Mouse (Mus musculus) limb, embryonic 15.5 days (tissue): Measurements from ENCODE around the gene Kri1. TPM values are rescaled to one million over a fixed set of nuclear protein-coding genes. Genes with fewer than 3 reads are reported as not detected.

Source experiments
- polyA plus RNA-seq: library from polyadenylated mRNA; unstranded; fragments of >200 nt; fragmentation: Nextera tagmentation; extraction: Ambion mirVana; gene quantifications from 2 replicates; pipeline ENCODE4 v1.2.1, GENCODE M21; 2015

Kri1 gene
- polyA plus RNA-seq, 1 experiment from 2014 or later = 18.4 TPM

Other genes with a start within 250 kb of the Kri1 start
- 0.56 TPM in 1 of 2 replicates, not detected in the other for gene Zglp1, start 220.9 kb downstream of the Kri1 start, polyA plus RNA-seq
- 0.60 and 0.93 TPM in 2 replicates for gene Gm49373, start 214.9 kb downstream of the Kri1 start, polyA plus RNA-seq
- gene Fdx1l, start 214.4 kb downstream of the Kri1 start, polyA plus RNA-seq = 53.3 and 57.9 TPM in 2 replicates
- 1.2 and 1.6 TPM in 2 replicates for gene Gm38431, start 196.0 kb downstream of the Kri1 start, polyA plus RNA-seq
- gene Raver1, start 196.0 kb downstream of the Kri1 start, polyA plus RNA-seq = 49.6 and 55.0 TPM in 2 replicates
- 13.1 and 13.2 TPM in 2 replicates for gene Tyk2, start 156.7 kb downstream of the Kri1 start, polyA plus RNA-seq
- 298 and 326 TPM in 2 replicates for gene Cdc37, start 138.0 kb downstream of the Kri1 start, polyA plus RNA-seq
- gene Pde4a, start 122.3 kb downstream of the Kri1 start, polyA plus RNA-seq = 6.1 and 6.4 TPM in 2 replicates
- gene Keap1, start 48.6 kb downstream of the Kri1 start, polyA plus RNA-seq = 77.7 and 78.6 TPM in 2 replicates
- 6.2 and 6.3 TPM in 2 replicates for gene S1pr5, start 39.5 kb downstream of the Kri1 start, polyA plus RNA-seq
- 40.8 and 44.2 TPM in 2 replicates for gene Atg4d, start 22.7 kb downstream of the Kri1 start, polyA plus RNA-seq
- 55.3 and 60.1 TPM in 2 replicates for gene Cdkn2d, start 3.4 kb upstream of the Kri1 start, polyA plus RNA-seq
- gene Ap1m2, start 24.4 kb upstream of the Kri1 start, polyA plus RNA-seq = 42.3 and 43.2 TPM in 2 replicates
- gene Slc44a2, start 32.7 kb upstream of the Kri1 start, polyA plus RNA-seq = 137 and 150 TPM in 2 replicates
- gene Ilf3, start 79.9 kb upstream of the Kri1 start, polyA plus RNA-seq = 169 and 174 TPM in 2 replicates
- gene Qtrt1, start 123.9 kb upstream of the Kri1 start, polyA plus RNA-seq = 42.3 and 45.0 TPM in 2 replicates
- gene Dnm2, start 136.9 kb upstream of the Kri1 start, polyA plus RNA-seq = 76.1 and 84.4 TPM in 2 replicates
- 123 and 132 TPM in 2 replicates for gene Tmed1, start 222.3 kb upstream of the Kri1 start, polyA plus RNA-seq
- 3.5 and 3.6 TPM in 2 replicates for gene AB124611, start 238.2 kb upstream of the Kri1 start, polyA plus RNA-seq